Mouse (Mus musculus): ENCODE measurements at regions not wholly inside any gene's neighbourhood (a gene's known extent, or its start where the extent isn't known, plus 50 kb on each side); places are given as distances from the start of the nearest gene placed in this dataset.

GRCm38 (mm10) chr15:42901782-42902181, 2767.6 kb downstream of the 9330182O14Rik start:
- TF ChIP-seq GATA1 (IDR thresholded peaks at IDR 0.05; ENCODE audit: borderline replicate concordance, low read length) (0 out of 3 replicates have a peak, but pooled peaks have one; percentile 28), FLI1 (IDR thresholded peaks at IDR 0.05; ENCODE audit: low read length) (no peak)
- Histone ChIP-seq H3K4me1 (peaks cover 15% of the 10 kb centered on the region), H3K36me3 (replicated peaks; ENCODE audit: low read length) (no peaks in the 10 kb centered on the region), H3K4me3 (replicated peaks) (peak overlapping the region; percentile 78), H3K9me3 (no peaks in the 10 kb centered on the region), H3K27me3 (replicated peaks) (no peaks in the 10 kb centered on the region)

- peaks cover 3% of the 10 kb centered on the region; the same call in 1 of the 2 replicates for H3K4me1 ChIP-seq
- H3K36me3 ChIP-seq (replicated peaks; ENCODE audit: low read length) = no peaks in the 10 kb centered on the region
- no peaks in the 10 kb centered on the region for H3K27me3 ChIP-seq (replicated peaks)
- H3K9me3 ChIP-seq = no peaks in the 10 kb centered on the region
- H3K4me3 ChIP-seq (replicated peaks) = no peak overlapping the region
- no peak for TF ChIP-seq FLI1 (IDR thresholded peaks at IDR 0.05; ENCODE audit: low read length)
These were observed 2777.2 kb downstream of the 9330182O14Rik start for GRCm38 (mm10) chr15:42911357-42911756.

- no peak for TF ChIP-seq FLI1 (IDR thresholded peaks at IDR 0.05; ENCODE audit: low read length)
- Histone ChIP-seq H3K27me3 (replicated peaks) (no peaks in the 10 kb centered on the region), H3K4me1 (peaks cover 3% of the 10 kb centered on the region; the same call in 1 of the 2 replicates)
These were observed 2778.7 kb downstream of the 9330182O14Rik start for GRCm38 (mm10) chr15:42912880-42913279.

GRCm38 (mm10) chr15:42913285-42913684, 2779.1 kb downstream of the 9330182O14Rik start:
- Histone ChIP-seq H3K27me3 (replicated peaks) (no peaks in the 10 kb centered on the region), H3K36me3 (replicated peaks; ENCODE audit: low read length) (no peaks in the 10 kb centered on the region), H3K4me1 (peaks cover 3% of the 10 kb centered on the region; the same call in 1 of the 2 replicates), H3K9me3 (no peaks in the 10 kb centered on the region), H3K4me3 (replicated peaks) (no peak overlapping the region)
- TF ChIP-seq FLI1 (IDR thresholded peaks at IDR 0.05; ENCODE audit: low read length) (no peak), GATA1 (IDR thresholded peaks at IDR 0.05; ENCODE audit: borderline replicate concordance, low read length) (no peak)

More at GRCm38 (mm10) chr15:42912880-42913279, 2778.7 kb downstream of the 9330182O14Rik start:
- no peaks in the 10 kb centered on the region for H3K9me3 ChIP-seq
- H3K4me3 ChIP-seq (replicated peaks) = no peak overlapping the region
- no peaks in the 10 kb centered on the region for H3K36me3 ChIP-seq (replicated peaks; ENCODE audit: low read length)

GRCm38 (mm10) chr15:42914099-42914498, 2779.9 kb downstream of the 9330182O14Rik start:
- no peak overlapping the region for H3K4me3 ChIP-seq (replicated peaks)
- TF ChIP-seq GATA1 (IDR thresholded peaks at IDR 0.05; ENCODE audit: borderline replicate concordance, low read length) (no peak), FLI1 (IDR thresholded peaks at IDR 0.05; ENCODE audit: low read length) (no peak)
- H3K36me3 ChIP-seq (replicated peaks; ENCODE audit: low read length) = no peaks in the 10 kb centered on the region
- peaks cover 3% of the 10 kb centered on the region; the same call in 1 of the 2 replicates for H3K4me1 ChIP-seq
- H3K27me3 ChIP-seq (replicated peaks) = no peaks in the 10 kb centered on the region
- no peaks in the 10 kb centered on the region for H3K9me3 ChIP-seq

- Histone ChIP-seq H3K4me1 (peaks cover 3% of the 10 kb centered on the region; the same call in 1 of the 2 replicates), H3K27me3 (replicated peaks) (no peaks in the 10 kb centered on the region), H3K9me3 (no peaks in the 10 kb centered on the region), H3K4me3 (replicated peaks) (no peak overlapping the region), H3K36me3 (replicated peaks; ENCODE audit: low read length) (no peaks in the 10 kb centered on the region)
- no peak for TF ChIP-seq FLI1 (IDR thresholded peaks at IDR 0.05; ENCODE audit: low read length)
- TF ChIP-seq GATA1 (IDR thresholded peaks at IDR 0.05; ENCODE audit: borderline replicate concordance, low read length) = no peak
These were observed 2781.0 kb downstream of the 9330182O14Rik start for GRCm38 (mm10) chr15:42915195-42915594.

GRCm38 (mm10) chr15:42921618-42922017, 2787.5 kb downstream of the 9330182O14Rik start:
- Histone ChIP-seq H3K36me3 (replicated peaks; ENCODE audit: low read length) (no peaks in the 10 kb centered on the region), H3K9me3 (no peaks in the 10 kb centered on the region), H3K27me3 (replicated peaks) (no peaks in the 10 kb centered on the region), H3K4me3 (replicated peaks) (no peak overlapping the region), H3K4me1 (no peaks in the 10 kb centered on the region)
- TF ChIP-seq GATA1 (IDR thresholded peaks at IDR 0.05; ENCODE audit: borderline replicate concordance, low read length) = no peak
- TF ChIP-seq FLI1 (IDR thresholded peaks at IDR 0.05; ENCODE audit: low read length) = no peak

GRCm38 (mm10) chr15:42928331-42928730, 2794.2 kb downstream of the 9330182O14Rik start:
- Histone ChIP-seq H3K4me1 (no peaks in the 10 kb centered on the region), H3K27me3 (replicated peaks) (no peaks in the 10 kb centered on the region), H3K9me3 (no peaks in the 10 kb centered on the region), H3K36me3 (replicated peaks; ENCODE audit: low read length) (no peaks in the 10 kb centered on the region), H3K4me3 (replicated peaks) (no peak overlapping the region)
- TF ChIP-seq GATA1 (IDR thresholded peaks at IDR 0.05; ENCODE audit: borderline replicate concordance, low read length) (no peak), FLI1 (IDR thresholded peaks at IDR 0.05; ENCODE audit: low read length) (no peak)

- Histone ChIP-seq H3K9me3 (no peaks in the 10 kb centered on the region), H3K36me3 (replicated peaks; ENCODE audit: low read length) (no peaks in the 10 kb centered on the region), H3K4me3 (replicated peaks) (no peak overlapping the region), H3K4me1 (no peaks in the 10 kb centered on the region), H3K27me3 (replicated peaks) (no peaks in the 10 kb centered on the region)
- TF ChIP-seq GATA1 (IDR thresholded peaks at IDR 0.05; ENCODE audit: borderline replicate concordance, low read length) (no peak), FLI1 (IDR thresholded peaks at IDR 0.05; ENCODE audit: low read length) (no peak)
These were observed 2810.4 kb downstream of the 9330182O14Rik start for GRCm38 (mm10) chr15:42944610-42945009.

GRCm38 (mm10) chr15:42955167-42955566, 2821.0 kb downstream of the 9330182O14Rik start:
- H3K36me3 ChIP-seq (replicated peaks; ENCODE audit: low read length) = no peaks in the 10 kb centered on the region
- H3K4me1 ChIP-seq = no peaks in the 10 kb centered on the region
- H3K4me3 ChIP-seq (replicated peaks) = no peak overlapping the region
- 0 out of 2 replicates have a peak, but pooled peaks cover 2% of the 10 kb centered on the region for H3K9me3 ChIP-seq
- no peaks in the 10 kb centered on the region for H3K27me3 ChIP-seq (replicated peaks)
- TF ChIP-seq FLI1 (IDR thresholded peaks at IDR 0.05; ENCODE audit: low read length) = no peak
- TF ChIP-seq GATA1 (IDR thresholded peaks at IDR 0.05; ENCODE audit: borderline replicate concordance, low read length) = no peak

Data from megakaryocyte, embryonic 14.5 days (primary cell).